Mouse (Mus musculus): ENCODE results near the gene Myh7.

Myh7 gene

GRCm38 (mm10) chr14:54945975-54946704 is 48.3 kb downstream of the Myh7 start:
- no peak for DNase-seq (ENCODE audit: extremely low read depth, insufficient read length, low spot score)

- no peak for DNase-seq (ENCODE audit: extremely low read depth, insufficient read length, low spot score)
These were observed 49.5 kb downstream of the Myh7 start for GRCm38 (mm10) chr14:54944939-54945338.

GRCm38 (mm10) chr14:54943971-54944370 is 50.5 kb downstream of the Myh7 start:
- DNase-seq (ENCODE audit: extremely low read depth, insufficient read length, low spot score) = no peak

- no peak for DNase-seq (ENCODE audit: extremely low read depth, insufficient read length, low spot score)
These were observed 51.9 kb downstream of the Myh7 start for GRCm38 (mm10) chr14:54942479-54942878.

- DNase-seq (ENCODE audit: extremely low read depth, insufficient read length, low spot score) = no peak
These were observed 53.1 kb downstream of the Myh7 start for GRCm38 (mm10) chr14:54941024-54941978.

- DNase-seq (ENCODE audit: extremely low read depth, insufficient read length, low spot score) = no peak
These were observed 54.3 kb downstream of the Myh7 start for GRCm38 (mm10) chr14:54940176-54940530.

GRCm38 (mm10) chr14:54939434-54940175 is 54.8 kb downstream of the Myh7 start:
- no peak for DNase-seq (ENCODE audit: extremely low read depth, insufficient read length, low spot score)

GRCm38 (mm10) chr14:54938431-54939219 is 55.8 kb downstream of the Myh7 start:
- DNase-seq (ENCODE audit: extremely low read depth, insufficient read length, low spot score) = no peak

- DNase-seq (ENCODE audit: extremely low read depth, insufficient read length, low spot score) = no peak
These were observed 56.9 kb downstream of the Myh7 start for GRCm38 (mm10) chr14:54937361-54938182.

GRCm38 (mm10) chr14:54936831-54937160 is 57.6 kb downstream of the Myh7 start:
- DNase-seq (ENCODE audit: extremely low read depth, insufficient read length, low spot score) = no peak

- DNase-seq (ENCODE audit: extremely low read depth, insufficient read length, low spot score) = no peak
These were observed 58.3 kb downstream of the Myh7 start, which contains the start of gene Cmtm5 for GRCm38 (mm10) chr14:54935904-54936830. Cmtm5 (plus strand) TSS chr14:54936261.

GRCm38 (mm10) chr14:54932645-54933150 is 61.7 kb downstream of the Myh7 start, which contains the start of gene Il25:
Il25 (plus strand) TSS chr14:54932695.
- no peak for DNase-seq (ENCODE audit: extremely low read depth, insufficient read length, low spot score)

- DNase-seq (ENCODE audit: extremely low read depth, insufficient read length, low spot score) = no peak
These were observed 64.0 kb downstream of the Myh7 start for GRCm38 (mm10) chr14:54930431-54930830.

GRCm38 (mm10) chr14:54929801-54930200 is 64.6 kb downstream of the Myh7 start:
- no peak for DNase-seq (ENCODE audit: extremely low read depth, insufficient read length, low spot score)

GRCm38 (mm10) chr14:54927296-54927695 is 67.1 kb downstream of the Myh7 start:
- DNase-seq (ENCODE audit: extremely low read depth, insufficient read length, low spot score) = no peak

GRCm38 (mm10) chr14:54926401-54927158 is 67.8 kb downstream of the Myh7 start:
- no peak for DNase-seq (ENCODE audit: extremely low read depth, insufficient read length, low spot score)

Measured in 3134 (cell line).